Mouse (Mus musculus) limb, embryonic 15.5 days (tissue): ENCODE data around the gene Pglyrp1. TPM values are rescaled to one million over a fixed set of nuclear protein-coding genes. Genes with fewer than 3 reads are reported as not detected.
"Not testable (repeated sequence)": the region's sequence is repeated elsewhere in the genome, so short reads cannot be mapped to it uniquely, and the experiment has no call there.

ENCODE experiments used
- ATAC-seq: fragments of 200-750 bp; cut with Nextera tagmentation; 2 replicates; pipeline ENCODE4 v1.8.0; 2017; ENCODE audit warnings: low read depth, moderate TSS enrichment; ENCODE audit not compliant: insufficient number of reproducible peaks, low FRiP score, low TSS enrichment
- H3K27ac ChIP-seq: fragments of 300-500 bp; sonication (generic); 2 replicates; pipeline ENCODE4 v1.5.1; 2015; ENCODE audit warnings: moderate library complexity, mild to moderate bottlenecking, inconsistent platforms
- H3K27me3 ChIP-seq: fragments of 300-500 bp; sonication (generic); 2 replicates; pipeline ENCODE4 v1.6.1; 2015; ENCODE audit warnings: inconsistent platforms
- H3K36me3 ChIP-seq: fragments of 300-500 bp; sonication (generic); 2 replicates; pipeline ENCODE4 v1.6.1; 2015; ENCODE audit warnings: inconsistent platforms
- H3K4me1 ChIP-seq: fragments of 300-500 bp; sonication (generic); 2 replicates; pipeline ENCODE4 v1.6.1; 2015; ENCODE audit warnings: inconsistent platforms
- H3K4me2 ChIP-seq: fragments of 300-500 bp; sonication (generic); 2 replicates; pipeline ENCODE4 v1.6.1; 2015; ENCODE audit warnings: mild to moderate bottlenecking, inconsistent platforms
- H3K4me3 ChIP-seq: fragments of 300-500 bp; sonication (generic); 2 replicates; pipeline ENCODE4 v1.5.1; 2015; ENCODE audit warnings: mild to moderate bottlenecking, inconsistent platforms
- H3K9ac ChIP-seq: fragments of 300-500 bp; sonication (generic); 2 replicates; pipeline ENCODE4 v1.6.1; 2015; ENCODE audit warnings: inconsistent platforms
- H3K9me3 ChIP-seq: fragments of 300-500 bp; sonication (generic); 2 replicates; pipeline ENCODE4 v1.6.1; 2016; ENCODE audit warnings: inconsistent platforms
- WGBS: fragments of 180-500 bp; shearing (Covaris S2); methylation state at CpG from one replicate; pipeline ENCODE4 v1.1.7; 2015; 5-methylcytosine and 5-hydroxymethylcytosine counted together
- polyA plus RNA-seq: library from polyadenylated mRNA; unstranded; fragments of >200 nt; fragmentation: Nextera tagmentation; extraction: Ambion mirVana; gene quantifications from 2 replicates; pipeline ENCODE4 v1.2.1, GENCODE M21; 2015

Gene Pglyrp1
- polyA plus RNA-seq: 2.4 and 3.2 TPM in 2 replicates

DNA sequence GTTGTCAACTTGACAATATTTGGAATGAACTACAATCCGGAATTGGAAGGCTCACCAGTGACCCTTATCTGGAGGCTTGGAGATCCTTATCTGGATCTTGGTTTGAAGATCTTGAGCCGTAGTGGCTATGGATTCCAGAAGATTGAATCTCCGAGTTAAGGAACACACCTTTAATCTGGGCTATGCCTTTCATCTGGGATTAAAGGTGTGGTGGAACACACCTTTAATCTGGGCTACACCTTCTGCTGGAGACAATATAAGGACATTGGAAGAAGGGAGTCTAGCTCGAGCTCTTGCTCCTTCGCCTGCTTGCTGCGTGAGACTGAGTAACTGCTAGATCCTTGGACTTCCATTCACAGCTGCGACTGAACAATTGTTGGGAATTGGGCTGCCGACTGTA, at the start of gene Pglyrp1:
Pglyrp1 (plus strand) TSS at position 301 of the 400 bp plus-strand sequence.
- H3K4me1 ChIP-seq, H3K4me3 ChIP-seq, H3K4me2 ChIP-seq, H3K9me3 ChIP-seq, ATAC-seq, H3K36me3 ChIP-seq, H3K27ac ChIP-seq, H3K27me3 ChIP-seq, H3K9ac ChIP-seq: not testable (repeated sequence)
- 67% methylated on average over 1 of the region's 8 CpGs for WGBS

DNA sequence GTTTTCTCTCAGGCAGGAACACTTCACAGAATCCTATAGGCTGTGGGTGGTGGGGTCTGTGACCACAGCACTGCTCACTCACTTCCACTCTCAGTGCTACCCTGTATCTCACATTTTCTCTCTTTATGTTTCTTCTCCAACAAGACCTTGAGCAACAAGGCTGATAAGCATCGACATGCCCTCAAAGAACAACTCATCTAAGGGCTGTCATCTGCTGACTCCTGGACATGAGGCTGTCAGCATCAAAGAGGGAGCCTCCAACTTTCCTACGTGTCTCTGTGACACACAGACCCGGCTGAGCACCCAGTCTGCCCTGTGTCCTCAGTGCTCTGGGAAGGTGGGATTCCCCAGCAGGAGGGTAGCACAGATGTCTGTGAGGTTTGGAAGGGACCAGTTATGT, 49.6 kb upstream of the Pglyrp1 start, which contains the start of gene Psg17:
Psg17 (minus strand) TSS at position 101 of the 400 bp plus-strand sequence.
- H3K4me3 ChIP-seq: no peak within 1 kb of the TSS
- H3K27me3 ChIP-seq: no peaks in the 10 kb centered on the region
- H3K4me2 ChIP-seq: no peak within 1 kb of the TSS
- H3K27ac ChIP-seq: no peak within 1 kb of the TSS
- no peak within 1 kb of the TSS for H3K9ac ChIP-seq
- WGBS: 64% methylated on average over 3 of the region's 3 CpGs
- no peak for ATAC-seq
- H3K9me3 ChIP-seq: no peaks in the 10 kb centered on the region
- no peaks in the 10 kb centered on the region for H3K36me3 ChIP-seq
- no peaks in the 10 kb centered on the region for H3K4me1 ChIP-seq

DNA sequence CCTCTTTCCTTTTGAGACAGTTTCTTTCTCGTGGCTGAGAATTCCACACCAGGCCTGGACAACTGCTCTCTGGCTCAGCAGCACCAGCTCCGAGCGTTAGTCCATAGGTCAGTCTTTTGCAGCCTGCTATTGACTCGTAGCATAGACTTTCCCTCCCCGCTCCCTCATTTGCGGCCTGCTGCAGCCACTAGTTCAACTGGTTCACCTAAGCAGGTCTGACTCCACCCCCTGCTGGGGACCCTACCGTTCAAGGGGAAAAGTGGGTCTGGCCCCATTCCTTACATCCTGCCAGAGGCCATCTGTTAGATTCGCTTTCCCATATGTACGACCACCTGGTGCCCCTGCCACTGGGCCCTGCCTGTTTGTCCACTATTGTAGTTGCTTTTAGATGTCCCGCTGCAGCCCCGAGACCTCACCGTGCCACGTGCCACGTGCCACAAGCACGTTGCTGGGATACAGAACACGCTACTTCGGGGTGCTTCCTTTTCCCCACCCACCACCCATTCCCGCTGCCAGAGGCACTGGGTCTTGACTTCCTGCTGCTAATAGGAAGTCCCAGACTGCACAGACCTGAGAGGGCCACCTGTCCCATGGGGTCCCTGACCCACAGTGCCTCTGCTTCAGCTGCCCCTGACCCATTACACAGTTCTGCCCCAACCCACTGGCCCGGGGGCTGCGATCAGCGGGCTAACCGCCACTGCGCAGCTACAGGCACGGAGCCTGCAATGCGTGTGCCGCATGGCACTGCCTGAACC, 43.2 kb upstream of the Pglyrp1 start:
- no peak overlapping the region for H3K4me3 ChIP-seq
- H3K4me1 ChIP-seq: no peaks in the 10 kb centered on the region
- H3K27ac ChIP-seq: no peak overlapping the region
- H3K27me3 ChIP-seq: 0 out of 2 replicates have a peak, but pooled peaks cover 2% of the 10 kb centered on the region
- WGBS: 57% methylated on average over 26 of the region's 26 CpGs
- ATAC-seq: no peak
- H3K4me2 ChIP-seq: no peak overlapping the region
- H3K9ac ChIP-seq: no peak overlapping the region
- H3K36me3 ChIP-seq: no peaks in the 10 kb centered on the region
- H3K9me3 ChIP-seq: no peaks in the 10 kb centered on the region

DNA sequence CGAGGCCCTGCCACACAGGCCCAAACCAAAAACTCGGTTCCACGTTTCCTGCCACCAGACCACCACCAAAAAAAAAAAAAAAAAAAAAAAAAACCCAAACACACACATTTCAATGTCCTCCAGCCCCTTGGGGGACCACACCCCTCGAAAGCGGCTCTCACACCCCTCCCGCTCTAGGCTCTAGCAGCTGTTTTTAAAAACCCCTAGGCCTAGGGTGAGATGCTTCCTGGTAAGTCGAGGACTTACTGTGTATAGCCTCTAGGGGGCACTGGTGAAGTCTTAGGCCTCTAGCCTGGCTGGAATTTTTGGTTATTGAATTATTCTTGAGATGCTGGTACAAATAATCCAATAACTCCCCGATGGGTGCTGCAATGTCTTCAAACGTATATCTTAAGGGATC, 42.5 kb upstream of the Pglyrp1 start:
- H3K9me3 ChIP-seq: no peaks in the 10 kb centered on the region
- H3K27ac ChIP-seq: no peak overlapping the region
- H3K4me3 ChIP-seq: no peak overlapping the region
- no peak for ATAC-seq
- 0 out of 2 replicates have a peak, but pooled peaks cover 2% of the 10 kb centered on the region for H3K27me3 ChIP-seq
- WGBS: 60% methylated on average over 9 of the region's 9 CpGs
- H3K4me2 ChIP-seq: no peak overlapping the region
- no peak overlapping the region for H3K9ac ChIP-seq
- H3K36me3 ChIP-seq: no peaks in the 10 kb centered on the region
- no peaks in the 10 kb centered on the region for H3K4me1 ChIP-seq

DNA sequence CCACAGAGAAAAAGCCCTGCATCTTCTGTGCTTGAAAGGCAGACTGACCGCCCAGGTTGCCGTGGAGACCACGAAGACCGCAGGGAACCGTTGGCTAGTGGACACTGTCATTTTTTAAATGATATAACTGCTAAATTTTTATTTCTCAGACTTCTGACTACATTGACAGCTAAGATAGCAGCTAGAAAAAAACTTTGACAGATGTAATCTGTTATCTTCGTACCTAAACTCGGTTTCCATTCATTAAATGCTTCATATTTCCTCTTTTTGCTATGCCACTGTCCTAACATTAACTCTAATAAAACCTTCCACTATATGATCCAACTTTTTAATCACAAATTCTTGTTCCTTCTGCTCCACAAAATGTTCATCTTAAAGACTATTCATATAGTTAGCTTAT, 41.6 kb upstream of the Pglyrp1 start:
- Histone ChIP-seq H3K4me3 (no peak overlapping the region), H3K4me1 (no peaks in the 10 kb centered on the region), H3K27ac (no peak overlapping the region), H3K9ac (no peak overlapping the region), H3K4me2 (no peak overlapping the region), H3K36me3 (no peaks in the 10 kb centered on the region), H3K9me3 (no peaks in the 10 kb centered on the region), H3K27me3 (0 out of 2 replicates have a peak, but pooled peaks cover 2% of the 10 kb centered on the region)
- no peak for ATAC-seq
- WGBS: 86% methylated on average over 7 of the region's 7 CpGs

DNA sequence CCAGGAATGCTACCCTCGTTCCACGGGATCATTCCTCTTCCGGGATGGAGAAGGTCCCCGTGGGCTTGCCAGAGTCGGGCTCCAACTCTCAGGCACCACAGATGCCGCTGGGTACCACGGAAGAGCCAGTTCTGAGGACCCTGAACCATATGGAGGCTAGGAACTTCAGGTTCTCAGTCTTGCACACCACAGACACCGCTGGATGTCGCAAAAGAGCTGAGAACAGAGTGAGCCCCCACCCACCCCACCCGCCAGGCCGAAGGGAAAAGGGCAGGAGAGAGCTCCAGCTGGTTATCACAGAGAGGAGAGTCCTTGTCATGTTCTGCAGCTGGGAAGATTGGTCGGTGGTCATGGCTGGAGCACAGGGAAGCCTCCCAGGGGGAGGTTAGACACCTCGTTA, 38.8 kb upstream of the Pglyrp1 start:
- 38% methylated on average over 13 of the region's 13 CpGs for WGBS
- Histone ChIP-seq H3K36me3 (no peaks in the 10 kb centered on the region), H3K9ac (no peak overlapping the region), H3K4me1 (no peaks in the 10 kb centered on the region), H3K4me2 (no peak overlapping the region), H3K27ac (no peak overlapping the region), H3K9me3 (no peaks in the 10 kb centered on the region), H3K4me3 (no peak overlapping the region), H3K27me3 (0 out of 2 replicates have a peak, but pooled peaks cover 2% of the 10 kb centered on the region)
- ATAC-seq: no peak

DNA sequence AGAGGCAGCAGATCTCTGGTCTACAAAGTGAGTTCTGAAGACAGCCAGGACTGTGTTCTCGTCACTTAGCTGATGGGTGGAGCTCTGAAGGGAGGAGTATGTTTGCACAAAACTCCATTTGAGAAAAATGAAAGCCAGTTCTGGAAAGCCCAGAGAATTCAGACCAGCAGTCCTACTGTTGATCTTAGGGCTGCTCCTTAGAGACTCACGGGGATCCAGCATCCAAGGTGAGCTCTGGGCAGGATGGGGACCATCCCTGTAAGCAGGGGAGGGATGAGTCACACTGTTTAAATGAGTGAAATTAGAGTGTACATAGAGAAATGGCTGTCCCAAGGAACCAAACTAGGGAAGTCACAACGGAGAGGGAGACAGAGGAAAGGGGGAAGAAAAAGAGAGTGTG, 31.3 kb upstream of the Pglyrp1 start, which contains the start of gene Mill2:
Mill2 (plus strand) TSS at position 102 of the 400 bp plus-strand sequence.
- Histone ChIP-seq H3K27ac (peak within 1 kb of the TSS; percentile 87), H3K9me3 (no peaks in the 10 kb centered on the region), H3K4me3 (peak within 1 kb of the TSS; percentile 39), H3K4me2 (peak within 1 kb of the TSS; percentile 49), H3K4me1 (peaks cover 5% of the 10 kb centered on the region; the same call in 1 of the 2 replicates), H3K9ac (no peak within 1 kb of the TSS), H3K27me3 (no peaks in the 10 kb centered on the region), H3K36me3 (no peaks in the 10 kb centered on the region)
- peak; percentile 17; the same call in 1 of the 2 replicates for ATAC-seq
- WGBS: 11% methylated on average over 3 of the region's 3 CpGs

DNA sequence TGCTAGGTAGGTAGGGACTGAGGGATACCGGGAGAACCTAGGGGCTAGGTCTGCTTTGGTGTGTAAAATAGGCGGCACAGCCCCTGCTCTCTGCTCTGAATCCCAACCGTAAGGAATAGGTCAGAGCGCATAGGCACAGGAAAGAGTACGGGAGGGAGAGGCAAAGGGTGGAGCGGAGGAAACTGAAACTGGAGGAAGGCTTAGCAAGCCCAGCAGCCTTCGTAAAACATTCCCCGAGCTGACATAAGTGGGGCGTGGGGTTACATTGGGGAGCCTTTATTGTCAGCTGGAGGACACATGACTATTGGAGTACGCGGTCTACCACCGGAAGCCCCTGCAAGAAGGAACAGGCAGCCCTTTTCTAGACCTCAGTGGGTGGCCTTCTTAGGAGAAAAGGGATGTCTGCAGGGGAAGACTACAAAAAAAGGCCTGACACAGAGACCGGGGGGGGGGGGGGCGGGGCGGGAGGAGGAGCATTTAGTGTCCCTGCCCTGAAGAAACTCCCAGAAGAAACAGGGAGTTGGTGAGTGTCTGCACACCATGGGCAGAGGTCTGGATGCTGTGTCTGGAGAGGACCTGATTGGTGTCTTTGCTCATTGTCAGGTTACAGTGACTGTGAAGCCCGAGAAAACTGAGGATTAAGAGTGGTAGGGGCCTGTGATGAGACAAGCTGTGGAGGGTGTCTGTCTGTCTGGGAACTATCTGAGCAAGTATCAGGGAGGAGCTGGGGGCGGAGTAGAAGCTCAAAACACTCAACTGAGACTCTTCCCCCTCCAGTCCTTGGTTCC, 30.6 kb upstream of the Pglyrp1 start:
- WGBS: 5% methylated on average over 16 of the region's 17 CpGs
- peak overlapping the region; percentile 87 for H3K27ac ChIP-seq
- H3K4me2 ChIP-seq: peak overlapping the region; percentile 49
- peaks cover 5% of the 10 kb centered on the region; the same call in 1 of the 2 replicates for H3K4me1 ChIP-seq
- peak overlapping the region; percentile 39 for H3K4me3 ChIP-seq
- H3K27me3 ChIP-seq: no peaks in the 10 kb centered on the region
- no peaks in the 10 kb centered on the region for H3K9me3 ChIP-seq
- no peaks in the 10 kb centered on the region for H3K36me3 ChIP-seq
- no peak overlapping the region for H3K9ac ChIP-seq
- ATAC-seq: peak; percentile 77

DNA sequence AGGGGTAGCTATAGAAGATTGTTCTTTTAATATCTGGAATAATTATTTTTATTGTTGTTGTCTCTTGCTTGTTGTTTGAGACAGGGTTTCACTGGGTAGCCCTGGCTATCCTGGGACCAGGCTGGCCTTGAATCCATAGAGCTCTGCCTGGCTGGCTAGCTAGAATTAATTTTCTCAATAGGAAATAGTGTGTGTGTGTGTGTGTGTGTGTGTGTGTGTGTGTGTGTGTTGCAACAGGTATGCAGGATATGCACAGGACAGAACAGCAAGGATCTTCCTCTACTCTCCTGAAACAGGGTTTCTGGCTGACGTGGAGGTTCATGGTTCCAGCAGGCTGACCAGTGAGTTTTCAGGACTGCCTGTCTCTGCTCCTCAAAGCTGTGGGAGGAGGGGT, 30.0 kb upstream of the Pglyrp1 start:
- peaks cover 5% of the 10 kb centered on the region; the same call in 1 of the 2 replicates for H3K4me1 ChIP-seq
- no peak for ATAC-seq
- no peak overlapping the region for H3K9ac ChIP-seq
- peak overlapping the region; percentile 31 for H3K4me2 ChIP-seq
- H3K4me3 ChIP-seq: peak overlapping the region; percentile 19; the same call in 1 of the 2 replicates
- peak overlapping the region; percentile 51; the same call in 1 of the 2 replicates for H3K27ac ChIP-seq
- H3K36me3 ChIP-seq: no peaks in the 10 kb centered on the region
- no peaks in the 10 kb centered on the region for H3K27me3 ChIP-seq
- H3K9me3 ChIP-seq: no peaks in the 10 kb centered on the region
- WGBS: 86% methylated on average over 1 of the region's 1 CpGs

DNA sequence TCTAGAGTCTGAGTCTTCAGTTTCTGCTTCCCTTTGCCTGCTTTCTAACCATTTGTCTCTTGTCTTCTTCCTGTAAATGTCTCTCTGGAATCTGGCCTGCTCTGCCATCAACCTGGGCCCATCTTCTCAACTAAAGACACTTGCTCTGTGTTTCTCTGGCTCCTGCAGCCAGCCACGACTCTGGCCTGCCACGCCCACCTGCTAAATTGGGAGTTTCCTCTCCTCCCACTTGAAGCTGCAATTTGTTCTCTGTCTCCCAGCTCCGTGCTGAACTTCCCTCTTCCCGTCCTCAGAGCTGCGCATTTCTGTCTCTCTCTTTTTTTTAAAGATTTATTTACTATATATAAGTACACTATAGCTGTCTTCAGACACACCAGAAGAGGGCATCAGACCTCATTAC, 26.3 kb upstream of the Pglyrp1 start:
- H3K4me2 ChIP-seq: no peak overlapping the region
- no peaks in the 10 kb centered on the region for H3K27me3 ChIP-seq
- H3K9me3 ChIP-seq: no peaks in the 10 kb centered on the region
- no peak overlapping the region for H3K27ac ChIP-seq
- WGBS: 21% methylated on average over 5 of the region's 5 CpGs
- H3K9ac ChIP-seq: no peak overlapping the region
- peaks cover 5% of the 10 kb centered on the region; the same call in 1 of the 2 replicates for H3K4me1 ChIP-seq
- no peak for ATAC-seq
- no peak overlapping the region for H3K4me3 ChIP-seq
- no peaks in the 10 kb centered on the region for H3K36me3 ChIP-seq

DNA sequence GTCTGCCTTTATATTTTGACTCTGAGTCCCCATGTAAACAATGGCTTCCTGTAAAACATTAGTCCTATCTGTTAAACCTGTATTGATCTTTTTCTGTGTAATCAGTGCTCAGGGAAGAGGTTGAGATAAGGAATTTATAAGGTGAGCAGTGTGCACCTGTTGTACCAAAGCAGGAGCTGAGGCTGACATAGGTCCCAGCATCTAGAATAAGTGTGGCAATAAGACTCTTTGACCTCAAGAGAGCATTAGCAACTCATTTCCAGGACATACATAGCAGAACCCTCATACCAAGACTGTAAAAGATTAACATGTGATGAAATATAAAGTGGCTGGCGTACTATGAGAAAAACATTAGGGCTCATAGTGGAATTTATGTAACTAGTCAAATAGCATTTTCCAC, 22.7 kb upstream of the Pglyrp1 start:
- 81% methylated on average over 1 of the region's 1 CpGs for WGBS
- no peak overlapping the region for H3K4me2 ChIP-seq
- no peak overlapping the region for H3K9ac ChIP-seq
- no peaks in the 10 kb centered on the region for H3K4me1 ChIP-seq
- no peak for ATAC-seq
- H3K27me3 ChIP-seq: no peaks in the 10 kb centered on the region
- no peak overlapping the region for H3K27ac ChIP-seq
- no peak overlapping the region for H3K4me3 ChIP-seq
- no peaks in the 10 kb centered on the region for H3K36me3 ChIP-seq
- H3K9me3 ChIP-seq: no peaks in the 10 kb centered on the region
